Mouse (Mus musculus): ENCODE results near the gene Dhrs1. TPM values are rescaled to one million over a fixed set of nuclear protein-coding genes. Genes with fewer than 3 reads are reported as not detected.

Gene Dhrs1
- polyA plus RNA-seq, 1 experiment from 2014 or later = 75.6 TPM

Other genes with a start within 250 kb of the Dhrs1 start
- 6.4 and 9.9 TPM in 2 replicates for gene Cpne6, start 235.2 kb downstream of the Dhrs1 start, polyA plus RNA-seq (2015; fragmentation: Nextera tagmentation; extraction: Ambion mirVana)
- 0.10 and 0.22 TPM in 2 replicates for gene Nrl, start 220.7 kb downstream of the Dhrs1 start, polyA plus RNA-seq (2015; fragmentation: Nextera tagmentation; extraction: Ambion mirVana)
- gene Pck2, start 205.4 kb downstream of the Dhrs1 start, polyA plus RNA-seq (2015; fragmentation: Nextera tagmentation; extraction: Ambion mirVana) = 28.6 and 29.4 TPM in 2 replicates
- 111 and 114 TPM in 2 replicates for gene Dcaf11, start 185.7 kb downstream of the Dhrs1 start, polyA plus RNA-seq (2015; fragmentation: Nextera tagmentation; extraction: Ambion mirVana)
- gene A730061H03Rik, start 185.3 kb downstream of the Dhrs1 start, polyA plus RNA-seq (2015; fragmentation: Nextera tagmentation; extraction: Ambion mirVana) = 1.0 and 1.1 TPM in 2 replicates
- gene Fitm1, start 170.1 kb downstream of the Dhrs1 start, polyA plus RNA-seq (2015; fragmentation: Nextera tagmentation; extraction: Ambion mirVana) = 0.17 and 0.41 TPM in 2 replicates
- 221 and 222 TPM in 2 replicates for gene Psme1, start 167.6 kb downstream of the Dhrs1 start, polyA plus RNA-seq (2015; fragmentation: Nextera tagmentation; extraction: Ambion mirVana)
- gene Emc9, start 160.4 kb downstream of the Dhrs1 start, polyA plus RNA-seq (2015; fragmentation: Nextera tagmentation; extraction: Ambion mirVana) = 42.0 and 48.9 TPM in 2 replicates
- 178 and 204 TPM in 2 replicates for gene Psme2, start 154.6 kb downstream of the Dhrs1 start, polyA plus RNA-seq (2015; fragmentation: Nextera tagmentation; extraction: Ambion mirVana)
- gene Rnf31, start 154.0 kb downstream of the Dhrs1 start, polyA plus RNA-seq (2015; fragmentation: Nextera tagmentation; extraction: Ambion mirVana) = 20.1 and 25.7 TPM in 2 replicates
- gene Irf9, start 142.1 kb downstream of the Dhrs1 start, polyA plus RNA-seq (2015; fragmentation: Nextera tagmentation; extraction: Ambion mirVana) = 9.7 and 10.2 TPM in 2 replicates
- 14.6 and 17.8 TPM in 2 replicates for gene Rec8, start 127.7 kb downstream of the Dhrs1 start, polyA plus RNA-seq (2015; fragmentation: Nextera tagmentation; extraction: Ambion mirVana)
- gene Ipo4, start 109.7 kb downstream of the Dhrs1 start, polyA plus RNA-seq (2015; fragmentation: Nextera tagmentation; extraction: Ambion mirVana) = 119 and 126 TPM in 2 replicates
- 0.93 and 2.3 TPM in 2 replicates for gene Gm49378, start 107.8 kb downstream of the Dhrs1 start, polyA plus RNA-seq (2015; fragmentation: Nextera tagmentation; extraction: Ambion mirVana)
- gene Tm9sf1, start 101.9 kb downstream of the Dhrs1 start, polyA plus RNA-seq (2015; fragmentation: Nextera tagmentation; extraction: Ambion mirVana) = 63.4 and 64.6 TPM in 2 replicates
- gene Tssk4, start 95.5 kb downstream of the Dhrs1 start, polyA plus RNA-seq (2015; fragmentation: Nextera tagmentation; extraction: Ambion mirVana) = 0.30 and 0.40 TPM in 2 replicates
- gene Mdp1, start 85.2 kb downstream of the Dhrs1 start, polyA plus RNA-seq (2015; fragmentation: Nextera tagmentation; extraction: Ambion mirVana) = 74.3 and 74.7 TPM in 2 replicates
- 45.7 TPM in 2 replicates for gene Gmpr2, start 73.7 kb downstream of the Dhrs1 start, polyA plus RNA-seq (2015; fragmentation: Nextera tagmentation; extraction: Ambion mirVana)
- gene Nedd8, start 73.6 kb downstream of the Dhrs1 start, polyA plus RNA-seq (2015; fragmentation: Nextera tagmentation; extraction: Ambion mirVana) = 554 and 597 TPM in 2 replicates
- 24.9 and 27.0 TPM in 2 replicates for gene Tinf2, start 63.9 kb downstream of the Dhrs1 start, polyA plus RNA-seq (2015; fragmentation: Nextera tagmentation; extraction: Ambion mirVana)
- gene Tgm1, start 31.8 kb downstream of the Dhrs1 start, polyA plus RNA-seq (2015; fragmentation: Nextera tagmentation; extraction: Ambion mirVana) = 0.31 and 0.60 TPM in 2 replicates
- 58.9 and 60.6 TPM in 2 replicates for gene Rabggta, start 23.4 kb downstream of the Dhrs1 start, polyA plus RNA-seq (2015; fragmentation: Nextera tagmentation; extraction: Ambion mirVana)
- gene Nop9, start within 50 bp of the Dhrs1 start, polyA plus RNA-seq (2015; fragmentation: Nextera tagmentation; extraction: Ambion mirVana) = 29.4 and 29.8 TPM in 2 replicates
- 0.26 and 0.39 TPM in 2 replicates for gene Cideb, start 12.8 kb upstream of the Dhrs1 start, polyA plus RNA-seq (2015; fragmentation: Nextera tagmentation; extraction: Ambion mirVana)
- 0.54 and 0.84 TPM in 2 replicates for gene Ltb4r2, start 15.7 kb upstream of the Dhrs1 start, polyA plus RNA-seq (2015; fragmentation: Nextera tagmentation; extraction: Ambion mirVana)
- gene Ltb4r1, start 20.3 kb upstream of the Dhrs1 start, polyA plus RNA-seq (2015; fragmentation: Nextera tagmentation; extraction: Ambion mirVana) = 0.91 and 0.93 TPM in 2 replicates
- 4.0 and 5.0 TPM in 2 replicates for gene Adcy4, start 38.4 kb upstream of the Dhrs1 start, polyA plus RNA-seq (2015; fragmentation: Nextera tagmentation; extraction: Ambion mirVana)
- 1.6 and 2.0 TPM in 2 replicates for gene Ripk3, start 43.2 kb upstream of the Dhrs1 start, polyA plus RNA-seq (2015; fragmentation: Nextera tagmentation; extraction: Ambion mirVana)
- 10.3 and 10.9 TPM in 2 replicates for gene Nfatc4, start 77.5 kb upstream of the Dhrs1 start, polyA plus RNA-seq (2015; fragmentation: Nextera tagmentation; extraction: Ambion mirVana)
- gene Nynrin, start 108.3 kb upstream of the Dhrs1 start, polyA plus RNA-seq (2015; fragmentation: Nextera tagmentation; extraction: Ambion mirVana) = 11.2 and 11.8 TPM in 2 replicates
- 0.51 and 0.52 TPM in 2 replicates for gene Cbln3, start 138.7 kb upstream of the Dhrs1 start, polyA plus RNA-seq (2015; fragmentation: Nextera tagmentation; extraction: Ambion mirVana)
- 10.7 and 10.9 TPM in 2 replicates for gene Khnyn, start 139.3 kb upstream of the Dhrs1 start, polyA plus RNA-seq (2015; fragmentation: Nextera tagmentation; extraction: Ambion mirVana)
- 148 and 159 TPM in 2 replicates for gene Sdr39u1, start 154.6 kb upstream of the Dhrs1 start, polyA plus RNA-seq (2015; fragmentation: Nextera tagmentation; extraction: Ambion mirVana)
- gene Cma1, start 199.0 kb upstream of the Dhrs1 start, polyA plus RNA-seq (2015; fragmentation: Nextera tagmentation; extraction: Ambion mirVana) = 0.18 and 0.55 TPM in 2 replicates
- gene Cma2, start 205.3 kb upstream of the Dhrs1 start, polyA plus RNA-seq (2015; fragmentation: Nextera tagmentation; extraction: Ambion mirVana) = not detected in 2 replicates

All from hindbrain, embryonic 15.5 days (tissue).